Mouse (Mus musculus): Measurements from ENCODE around the gene Cdh23.
"Not testable (repeated sequence)": the region's sequence is repeated elsewhere in the genome, so short reads cannot be mapped to it uniquely, and the experiment has no call there.

Cdh23 gene

DNA sequence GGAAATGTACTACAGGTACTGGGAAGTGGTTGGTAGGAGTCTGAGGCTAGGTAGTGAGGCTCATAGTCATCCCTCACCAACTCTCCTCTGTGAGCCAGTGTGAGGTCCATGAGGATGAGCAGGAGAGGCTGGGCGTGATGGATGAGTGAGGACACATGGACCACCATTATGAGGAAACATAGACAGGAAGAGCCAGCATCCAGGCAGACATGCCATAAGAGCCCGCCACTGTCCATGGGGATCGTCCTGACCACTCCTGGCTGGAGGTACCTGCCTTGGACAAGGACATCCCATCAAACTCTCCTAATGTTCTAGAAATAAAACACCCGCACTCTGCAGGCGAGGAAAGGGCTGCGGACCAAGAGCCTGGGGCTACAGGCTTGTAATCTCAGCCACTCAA lies at the start of gene Cdh23:
Gene Cdh23, minus strand, starts transcription at position 101 of the 400 bp plus-strand sequence.
- DNase-seq (ENCODE audit: low spot score), result no peak

DNA sequence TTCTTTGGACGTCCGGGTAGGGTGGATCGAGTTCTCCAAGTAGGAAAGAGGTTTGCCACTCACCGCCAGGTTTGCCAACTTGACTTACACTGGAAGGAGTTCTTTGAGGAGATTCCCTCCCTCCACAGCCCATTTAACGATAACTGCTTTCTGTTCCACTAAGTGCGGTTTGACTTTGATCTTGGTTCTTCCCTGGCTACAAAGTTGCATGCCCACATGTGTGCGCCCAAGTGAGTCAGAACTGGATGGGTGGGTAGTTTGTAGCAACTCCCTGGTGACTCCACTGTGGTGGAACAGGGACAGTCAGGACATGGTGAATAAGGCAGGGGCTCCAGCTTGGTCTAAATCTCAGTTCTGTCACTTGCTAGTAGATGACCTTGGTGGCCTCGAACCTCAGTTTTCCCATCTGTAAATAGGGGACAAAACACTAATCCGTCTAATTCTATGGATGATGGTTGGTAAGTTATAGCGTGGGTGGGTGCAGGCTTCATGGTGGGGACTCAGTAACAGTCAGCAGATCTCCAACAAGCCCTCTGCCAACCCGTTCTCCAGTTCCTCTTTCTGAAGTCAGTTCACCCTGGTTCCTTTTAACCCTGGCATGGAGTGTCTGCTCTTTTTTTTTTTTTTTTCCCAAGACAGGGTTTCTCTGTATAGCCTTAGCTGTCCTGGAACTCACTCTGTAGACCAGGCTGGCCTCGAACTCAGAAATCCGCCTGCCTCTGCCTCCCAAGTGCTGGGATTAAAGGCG lies 48.4 kb upstream of the Cdh23 start:
- no peak for DNase-seq (ENCODE audit: low spot score)

DNA sequence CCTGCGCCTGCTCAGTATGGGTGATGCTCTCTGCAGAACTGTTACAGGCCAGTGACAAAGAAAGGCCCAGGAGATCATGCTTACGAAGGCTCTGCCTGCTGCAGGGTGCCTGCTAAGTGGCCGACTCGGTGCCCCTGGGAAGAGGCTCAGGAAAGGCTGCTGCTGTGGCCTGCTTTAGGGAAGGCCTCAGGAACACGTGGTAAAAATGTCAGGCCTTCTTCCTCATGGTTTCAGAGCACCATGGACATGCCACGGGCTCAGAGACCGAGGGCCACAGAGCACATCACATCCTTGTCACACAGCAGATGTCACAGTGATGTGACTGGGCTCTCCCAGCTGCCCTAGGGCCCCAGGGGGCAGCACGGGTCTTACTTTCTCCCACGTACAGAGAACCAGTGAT lies 47.4 kb upstream of the Cdh23 start:
- DNase-seq (ENCODE audit: low spot score), result no peak

DNA sequence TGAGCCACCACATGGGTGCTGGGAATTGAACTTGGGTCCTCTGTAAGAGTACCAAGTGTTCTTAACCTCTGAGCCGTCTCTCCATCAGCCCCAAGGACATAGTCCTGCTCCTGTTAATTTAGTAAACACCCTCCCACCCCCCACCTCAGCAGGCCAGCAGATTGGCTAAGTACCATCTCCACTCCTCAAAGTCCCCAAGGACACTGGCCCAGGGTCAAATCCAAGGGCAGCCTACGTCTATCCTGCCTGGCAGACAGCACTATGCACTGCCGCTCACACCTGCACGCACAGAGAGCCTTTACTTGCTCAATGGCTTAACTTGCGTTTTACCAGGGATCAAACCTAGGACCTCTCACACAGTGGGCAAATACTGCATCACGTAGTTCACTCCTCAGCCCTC lies 46.7 kb upstream of the Cdh23 start:
- DNase-seq (ENCODE audit: low spot score), result no peak

DNA sequence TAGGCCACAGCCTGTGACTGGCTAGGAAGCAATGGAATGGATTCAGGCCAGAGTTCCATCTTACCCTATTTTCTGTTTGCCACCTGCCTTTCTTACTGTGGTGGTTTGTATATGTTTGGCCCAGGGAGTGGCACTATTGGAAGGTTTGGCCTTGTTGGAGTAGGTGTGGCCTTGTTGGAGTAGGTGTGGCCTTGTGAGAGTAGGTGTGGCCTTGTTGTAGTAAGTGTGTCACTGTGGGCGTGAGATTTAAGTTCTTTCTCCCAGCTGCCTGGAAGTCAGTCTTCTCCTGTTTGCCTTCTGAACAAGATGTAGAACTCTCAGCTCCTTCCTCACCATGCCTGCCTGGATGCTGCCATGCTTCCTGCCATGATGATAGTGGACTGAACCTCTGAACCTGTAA lies 46.0 kb upstream of the Cdh23 start:
- not testable (repeated sequence) for DNase-seq (ENCODE audit: low spot score)

DNA sequence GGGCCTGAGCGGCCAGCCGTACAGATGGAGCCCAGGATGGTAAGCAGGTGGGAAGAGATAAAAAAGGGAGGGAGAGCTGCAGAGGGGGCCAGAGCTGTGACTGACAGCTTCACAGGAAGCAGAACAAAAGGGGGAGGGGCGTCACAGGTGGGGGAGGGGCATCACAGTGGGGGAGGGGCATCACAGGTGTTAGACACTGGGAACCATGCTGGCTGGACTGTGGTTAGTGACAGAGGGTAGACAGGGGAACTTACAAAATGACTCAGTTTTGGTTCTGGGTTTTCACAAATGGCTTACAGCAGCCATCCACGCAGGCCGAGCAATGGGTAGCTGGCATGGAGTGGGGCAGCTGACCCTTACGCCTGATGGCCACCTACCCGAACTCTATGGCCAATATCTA lies 45.1 kb upstream of the Cdh23 start:
- DNase-seq (ENCODE audit: low spot score), result no peak

DNA sequence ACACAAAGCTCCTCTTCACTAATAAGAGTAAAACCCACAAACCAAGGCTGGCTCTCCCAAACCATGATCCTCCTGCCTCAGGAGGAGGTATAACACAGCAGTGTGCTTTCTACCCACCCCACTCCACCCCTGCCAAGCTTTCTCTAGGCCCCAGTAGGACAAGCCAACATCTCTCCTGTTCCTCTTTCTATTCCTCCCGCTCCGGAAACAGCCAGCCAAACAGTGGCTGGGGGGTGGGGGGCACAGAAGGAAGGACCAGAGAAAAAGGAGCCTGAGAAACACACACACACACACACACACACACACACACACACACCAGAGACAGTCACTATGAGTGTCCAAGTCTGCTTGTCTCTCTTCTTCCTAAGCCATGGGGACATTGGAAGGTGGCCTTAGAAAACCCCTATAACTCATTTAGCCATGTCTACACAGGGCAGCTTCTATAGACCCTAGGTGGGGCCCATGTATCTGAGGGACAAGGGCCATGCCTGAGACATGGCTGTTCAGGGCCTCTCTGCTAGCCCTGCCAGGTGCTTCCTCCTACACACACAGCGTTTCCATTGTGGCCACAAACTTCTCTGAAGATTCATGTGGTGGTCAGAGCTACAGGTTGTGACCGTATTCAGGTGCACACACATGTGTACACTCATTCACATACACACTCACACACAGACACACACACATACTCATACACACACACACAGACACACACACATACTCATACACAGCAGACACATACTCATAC lies 43.5 kb upstream of the Cdh23 start:
- DNase-seq (ENCODE audit: low spot score), result no peak

DNA sequence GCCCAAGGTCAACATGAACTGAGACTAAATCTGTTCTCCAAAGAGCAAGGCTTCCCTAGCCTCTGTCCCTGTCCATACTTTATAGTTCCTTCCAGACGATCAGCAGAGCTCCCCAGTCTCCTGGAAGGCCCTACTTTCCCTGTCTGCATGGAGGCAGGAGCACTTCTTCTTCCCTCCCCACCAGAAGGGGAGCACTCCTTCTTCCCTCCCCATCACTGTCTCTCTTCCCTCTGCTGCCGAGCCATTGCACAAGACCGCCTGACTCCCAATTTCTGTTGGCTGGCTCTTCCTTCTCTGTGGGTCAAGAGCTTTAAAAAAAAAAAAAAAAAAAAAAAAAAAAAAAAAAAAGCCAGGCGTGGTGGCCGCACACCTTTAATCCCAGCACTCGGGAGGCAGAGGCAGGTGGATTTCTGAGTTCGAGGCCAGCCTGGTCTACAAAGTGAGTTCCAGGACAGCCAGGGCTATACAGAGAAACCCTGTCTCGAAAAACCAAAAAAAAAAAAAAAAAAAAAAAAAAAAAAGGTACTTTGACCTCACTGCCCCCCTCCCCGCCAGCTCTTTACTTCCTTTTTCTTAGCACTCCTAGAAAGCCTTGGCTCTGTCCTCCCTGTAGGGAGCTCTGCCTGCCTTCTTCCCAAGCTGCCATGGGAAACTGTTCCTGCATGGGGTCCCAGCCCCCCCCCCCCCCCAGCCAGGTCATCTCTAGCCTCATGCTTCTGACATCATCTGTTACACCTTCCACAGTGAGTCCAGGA lies 41.8 kb upstream of the Cdh23 start:
- no peak for DNase-seq (ENCODE audit: low spot score)

DNA sequence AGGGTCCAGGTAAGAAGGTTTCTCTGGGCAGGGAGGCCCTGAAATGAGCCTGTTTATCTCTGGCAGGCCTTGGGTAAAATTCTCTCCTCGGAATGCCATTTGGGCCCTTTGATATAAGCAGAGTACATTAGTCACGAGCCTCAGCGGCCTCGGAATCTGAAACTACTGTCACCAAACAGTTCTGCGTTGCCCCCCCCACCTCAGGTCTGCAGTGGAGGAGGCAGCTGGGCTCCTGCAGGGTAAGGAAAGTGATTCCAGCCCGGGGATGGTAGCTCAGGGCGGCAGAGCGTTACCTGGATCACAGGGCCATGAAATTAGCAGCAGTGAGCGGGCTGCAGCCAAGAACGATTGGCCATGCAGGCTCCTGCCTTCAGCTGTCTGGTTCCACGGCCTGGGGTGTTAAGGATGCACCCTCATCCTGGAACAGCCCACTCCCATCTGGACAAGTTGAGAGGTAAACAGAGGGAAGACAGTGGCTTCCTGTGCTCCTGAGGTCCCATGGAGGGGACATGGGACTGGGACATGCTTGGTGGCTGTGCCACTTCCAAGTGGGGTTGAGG lies 41.0 kb upstream of the Cdh23 start:
- DNase-seq (ENCODE audit: low spot score), result no peak

DNA sequence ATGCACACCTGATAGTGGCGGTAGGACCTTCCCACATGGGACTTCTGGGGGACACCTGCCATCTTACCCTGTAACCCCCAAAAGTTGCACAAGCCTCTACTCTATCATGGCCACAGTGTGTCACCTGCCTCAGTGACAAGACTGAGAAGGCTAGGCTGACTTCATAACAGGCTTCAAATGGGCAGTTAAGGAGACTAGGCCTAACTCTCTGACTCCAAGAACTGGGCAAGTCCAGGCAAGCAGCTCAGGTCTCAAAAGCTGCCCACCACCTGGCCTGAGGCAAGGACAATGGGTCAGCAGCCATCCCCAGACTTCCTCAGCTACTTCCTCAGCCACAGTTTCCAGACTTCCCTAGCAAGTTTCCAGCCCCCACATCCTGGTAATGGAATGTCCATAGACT lies 39.4 kb upstream of the Cdh23 start:
- no peak for DNase-seq (ENCODE audit: low spot score)

DNA sequence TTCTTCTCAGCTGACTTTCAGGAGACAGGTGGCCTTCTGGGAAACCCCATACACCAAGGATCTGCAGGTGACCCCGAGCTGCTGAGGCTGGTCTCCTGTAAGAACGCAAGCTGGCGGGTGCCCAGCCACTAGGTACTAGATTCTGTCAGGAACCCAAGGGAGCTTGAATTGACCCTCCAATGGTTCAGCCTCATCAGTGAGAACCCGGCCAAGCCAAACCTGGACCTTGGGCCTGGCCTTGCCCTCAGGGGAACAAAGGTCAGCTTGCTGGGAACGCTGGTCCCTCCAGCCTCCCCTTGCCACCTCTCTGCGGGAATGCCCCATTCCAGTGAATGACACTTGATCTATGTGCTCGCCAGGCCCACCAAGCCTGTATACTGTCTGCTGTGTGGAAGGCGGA lies 37.2 kb upstream of the Cdh23 start:
- no peak for DNase-seq (ENCODE audit: low spot score)

DNA sequence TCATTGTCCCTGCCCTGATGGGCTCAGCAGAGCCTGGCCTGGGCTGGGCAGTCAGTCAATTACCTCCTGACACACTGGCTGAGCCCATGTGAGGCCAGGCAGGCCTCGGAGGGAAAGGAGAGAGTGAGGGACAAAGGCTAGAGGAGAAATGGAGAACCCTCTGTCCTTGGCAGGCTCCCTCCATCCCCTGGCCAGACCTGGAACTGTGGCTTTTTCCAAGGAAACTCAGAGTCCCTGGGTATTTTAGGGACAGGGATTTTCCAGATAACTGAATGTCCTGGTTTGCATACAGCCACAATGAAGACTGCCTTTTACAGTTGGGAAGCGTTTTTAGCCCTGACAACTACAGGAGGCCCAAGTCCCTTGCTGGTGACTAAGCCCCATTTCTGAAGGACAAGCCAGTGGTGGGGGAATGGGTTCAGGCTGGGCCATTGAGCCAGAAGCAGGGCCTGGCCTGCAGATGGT lies 36.1 kb upstream of the Cdh23 start:
- DNase-seq (ENCODE audit: low spot score), result no peak

DNA sequence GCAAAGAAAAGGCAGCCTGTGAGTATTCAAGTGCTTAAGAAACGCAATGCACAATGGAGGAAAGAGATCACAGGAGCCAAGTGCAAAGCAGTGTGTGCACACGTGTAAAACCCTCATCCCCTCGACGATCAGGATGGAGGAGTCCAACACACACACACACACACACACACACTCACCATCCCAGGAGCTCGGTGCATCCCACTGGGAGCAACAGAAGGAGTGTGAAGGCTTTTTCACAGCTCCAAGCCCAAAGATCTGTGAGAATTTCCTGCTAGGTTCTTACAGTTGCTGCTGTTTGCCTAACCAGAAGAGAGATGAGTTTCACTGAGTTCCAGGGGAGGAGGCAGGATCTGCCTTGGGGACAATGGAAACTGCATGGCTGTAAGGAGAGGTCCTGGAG lies 35.5 kb upstream of the Cdh23 start:
- DNase-seq (ENCODE audit: low spot score), result no peak

DNA sequence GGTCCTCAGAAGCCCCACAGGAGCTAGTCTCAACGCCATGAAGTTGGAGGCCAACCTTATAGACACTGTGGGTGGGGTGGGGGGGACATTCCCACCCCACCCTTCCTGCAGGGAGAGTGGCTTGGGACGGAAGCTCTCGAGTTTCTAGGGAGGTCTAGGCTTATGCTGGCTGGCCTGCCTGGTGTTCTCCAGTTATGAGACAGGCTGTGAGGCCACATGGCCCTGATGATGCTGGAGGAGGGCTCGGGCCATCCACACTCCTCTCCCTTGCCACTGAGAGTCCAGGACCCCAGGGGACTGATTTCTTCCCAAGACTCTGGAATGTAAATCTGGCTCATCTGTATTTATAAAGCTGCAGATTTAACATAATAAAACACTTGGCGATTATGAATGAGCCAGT lies 31.0 kb upstream of the Cdh23 start:
- no peak for DNase-seq (ENCODE audit: low spot score)

DNA sequence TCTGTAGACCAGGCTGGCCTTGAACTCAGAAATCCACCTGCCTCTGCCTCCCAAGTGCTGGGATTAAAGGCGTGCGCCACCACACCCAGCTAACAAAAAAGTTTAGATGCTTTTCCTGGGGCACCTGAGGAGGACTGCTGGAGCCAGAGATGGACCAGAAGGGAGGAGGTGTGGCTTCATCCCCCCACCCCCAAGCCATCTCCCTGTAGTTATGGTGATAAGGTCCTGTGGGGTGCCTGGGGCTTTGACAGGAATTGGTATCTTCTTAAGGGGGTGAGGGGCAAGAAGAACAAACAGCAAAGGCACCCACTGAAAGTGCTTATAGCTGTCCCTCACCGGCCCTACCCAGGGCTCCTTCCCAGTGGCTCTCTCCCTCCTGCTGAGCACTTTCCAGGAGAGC lies 30.6 kb upstream of the Cdh23 start:
- no peak for DNase-seq (ENCODE audit: low spot score)

DNA sequence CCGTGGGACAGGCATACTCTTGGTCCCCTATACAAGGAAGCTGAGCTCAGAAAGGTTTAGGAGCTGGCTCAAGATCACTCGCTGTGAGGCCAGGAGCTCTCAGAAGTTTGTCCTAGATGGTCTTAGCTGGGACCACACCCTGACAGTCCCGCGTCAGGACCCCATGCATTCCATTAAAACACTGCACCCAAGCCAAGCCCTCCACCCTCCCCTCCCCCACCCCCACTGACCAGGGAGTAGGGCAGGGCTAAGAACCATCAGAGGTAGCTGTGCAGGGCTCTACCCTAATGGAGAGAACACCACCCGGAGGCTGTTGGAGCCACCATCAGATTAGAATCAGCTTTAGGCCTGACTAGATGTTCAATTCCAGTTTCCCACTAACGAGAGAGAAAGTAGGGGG lies 28.2 kb upstream of the Cdh23 start:
- DNase-seq (ENCODE audit: low spot score), result no peak

DNA sequence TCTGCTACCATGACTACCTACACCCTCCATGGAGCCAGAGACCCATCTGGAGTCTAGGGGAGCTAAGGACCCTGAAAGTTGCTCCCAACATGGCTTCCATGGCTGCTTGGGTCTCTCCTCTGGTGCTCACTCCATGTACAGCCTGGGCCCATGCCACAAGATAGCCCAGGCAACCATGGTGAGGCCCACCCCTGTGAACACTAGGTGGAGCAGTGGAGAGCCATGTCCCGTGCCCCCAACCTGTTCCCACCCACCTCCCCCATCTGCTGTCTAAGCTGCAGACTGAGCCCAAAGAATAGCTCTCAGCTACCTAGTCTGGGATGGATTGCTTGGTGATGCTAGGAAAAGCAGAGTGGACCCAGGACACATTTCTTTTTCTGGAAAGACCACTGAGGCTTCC lies 27.1 kb upstream of the Cdh23 start:
- DNase-seq (ENCODE audit: low spot score), result no peak

DNA sequence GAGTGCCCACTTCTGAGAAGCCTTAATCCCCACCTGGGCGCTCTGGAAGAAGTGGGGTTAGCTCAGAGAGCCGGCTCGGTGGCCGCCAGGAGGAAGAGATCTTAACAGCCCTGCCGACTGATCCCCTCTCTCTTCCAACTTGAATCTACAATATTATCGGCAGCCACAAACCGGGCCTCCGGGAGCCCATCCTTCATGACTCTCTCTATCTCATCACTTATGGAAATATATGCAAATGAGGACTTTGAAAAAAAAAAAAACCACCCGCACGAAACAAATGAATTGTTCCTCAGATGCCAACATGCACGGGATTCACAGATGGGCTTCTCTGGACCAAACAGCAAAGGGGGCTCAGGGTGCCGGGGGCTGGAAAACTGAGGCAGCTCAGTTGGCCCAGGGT lies 25.4 kb upstream of the Cdh23 start:
- DNase-seq (ENCODE audit: low spot score), result no peak

DNA sequence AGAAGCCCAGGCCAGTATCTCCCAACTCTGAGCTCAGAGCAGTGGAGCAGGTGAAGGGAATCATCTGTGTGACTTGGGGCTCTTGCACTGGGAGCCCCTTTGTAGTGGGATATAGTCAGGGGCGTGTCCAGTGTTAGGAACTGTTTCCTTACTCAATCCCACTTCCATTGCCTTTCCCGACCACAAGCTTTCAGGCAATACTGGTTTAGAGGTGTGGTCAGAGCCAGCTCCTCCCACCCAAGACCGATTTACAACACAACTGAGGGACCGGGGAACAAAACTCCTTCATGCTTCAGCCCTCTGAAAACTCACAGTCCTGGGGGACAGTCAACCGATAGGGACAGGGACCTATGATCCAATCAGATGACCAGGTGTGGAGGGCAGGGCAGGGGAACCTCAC lies 24.2 kb upstream of the Cdh23 start:
- no peak for DNase-seq (ENCODE audit: low spot score)

DNA sequence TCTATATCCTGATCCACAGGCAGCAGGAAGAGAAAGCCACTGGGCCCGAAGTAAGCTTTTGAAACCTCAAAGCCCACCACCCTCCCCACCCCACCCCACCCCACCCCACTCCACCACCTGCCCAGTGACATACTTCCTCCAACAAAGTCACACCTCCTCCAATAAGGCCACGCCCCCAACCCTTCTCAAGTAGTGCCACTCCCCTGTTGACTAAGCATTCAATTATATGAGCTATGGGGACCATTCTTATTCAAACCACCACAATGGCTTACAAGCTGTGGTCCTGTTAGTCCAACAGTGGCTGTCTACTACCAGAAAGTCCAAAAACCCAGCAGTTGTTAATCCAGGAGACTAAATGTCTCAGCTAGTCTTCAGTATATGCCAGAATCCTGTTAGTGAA lies 22.2 kb upstream of the Cdh23 start:
- no peak for DNase-seq (ENCODE audit: low spot score)

DNA sequence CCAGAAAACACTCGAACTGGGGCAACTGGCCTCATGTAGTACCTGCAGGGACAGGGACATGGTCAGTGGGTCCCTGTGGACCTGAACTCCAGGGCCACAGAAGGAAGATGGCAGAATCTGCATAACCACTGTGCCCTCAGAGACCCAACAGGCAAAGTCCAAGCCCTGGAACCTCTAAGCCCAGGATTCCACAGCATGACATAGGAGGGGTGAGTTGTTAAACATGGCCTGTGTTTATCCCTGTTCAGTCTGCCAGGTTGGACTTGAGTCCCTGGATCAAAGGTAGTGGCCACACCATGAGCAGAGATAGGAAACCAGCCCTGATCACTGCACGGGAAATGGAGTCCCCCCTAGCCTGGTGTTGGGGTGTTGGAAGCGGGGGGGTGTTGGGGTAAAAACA lies 20.2 kb upstream of the Cdh23 start:
- DNase-seq (ENCODE audit: low spot score), result no peak

DNA sequence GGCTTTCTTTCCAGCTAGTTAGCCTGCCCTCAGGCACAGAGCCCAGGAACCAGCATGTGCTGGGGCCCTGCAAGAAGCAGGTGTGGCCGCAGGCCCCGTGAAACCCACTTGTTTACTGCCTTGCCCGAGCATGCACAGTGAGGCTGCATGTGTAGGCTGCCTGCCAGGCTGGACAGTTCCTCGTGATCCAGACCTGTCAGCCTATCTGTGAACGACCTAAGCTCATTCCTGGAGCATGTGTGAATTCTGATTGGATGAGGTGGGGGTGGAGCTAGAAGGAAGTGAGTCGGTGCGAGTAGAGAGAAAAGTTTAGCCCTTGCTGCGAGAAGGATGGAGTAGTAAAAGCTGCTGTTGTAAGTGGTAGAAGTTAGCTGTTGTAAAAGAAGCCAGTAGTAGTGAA lies 16.0 kb upstream of the Cdh23 start:
- DNase-seq (ENCODE audit: low spot score), result not testable (repeated sequence)

DNA sequence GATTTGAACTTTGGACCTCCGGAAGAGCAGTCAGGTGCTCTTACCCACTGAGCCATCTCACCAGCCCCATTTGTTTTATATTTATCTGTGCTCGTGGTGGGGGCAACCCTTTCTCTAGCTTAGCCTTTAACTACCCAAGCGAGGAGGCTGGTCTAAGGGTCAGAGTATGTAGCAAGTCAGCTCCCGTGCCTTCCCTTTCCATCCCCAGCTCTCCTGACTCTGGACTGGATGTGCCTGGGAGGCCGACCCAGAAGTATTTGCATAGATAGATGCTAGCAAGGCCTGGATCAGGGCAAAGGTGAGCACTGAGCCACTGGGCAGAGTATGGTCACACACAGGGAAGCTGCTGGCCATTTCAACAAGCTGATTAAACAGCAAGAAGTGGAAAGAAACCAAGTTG lies 12.5 kb upstream of the Cdh23 start:
- no peak for DNase-seq (ENCODE audit: low spot score)

Data from ovary, postnatal 10 days (tissue).